In genomic region chr16:42339512-42339911, GRCm38 (mm10) we compare ENCODE assay signal across 8 mouse cellular contexts. TPM values are rescaled to one million over a fixed set of nuclear protein-coding genes. Genes with fewer than 3 reads are reported as not detected.
DNase-seq lines count a peak whose midpoint lies in the region; ATAC-seq and TF ChIP-seq lines count a peak whose summit lies in the region.

No protein-coding gene starts in this region.

- WGBS in kidney, postnatal 0 days, result 3% methylated on average over 10 of the region's 10 CpGs
- under 1% methylated on average over 10 of the region's 10 CpGs for WGBS in hindbrain, embryonic 14.5 days
- 0% methylated on average over 10 of the region's 10 CpGs for WGBS in midbrain, postnatal 0 days

- H3K27ac ChIP-seq in kidney, postnatal 0 days, result no peak overlapping the region
- H3K27ac ChIP-seq in hindbrain, embryonic 14.5 days, result peak overlapping the region; percentile 94
- peak overlapping the region; percentile 95 for H3K27ac ChIP-seq in midbrain, postnatal 0 days (ENCODE audit: low read depth, low read length)

- no peak for TF ChIP-seq CTCF in kidney, postnatal 0 days (IDR thresholded peaks at IDR 0.05; ENCODE audit: low read depth)
- no peak for TF ChIP-seq CTCF in midbrain, postnatal 0 days (IDR thresholded peaks at IDR 0.05)

- ATAC-seq in kidney, postnatal 0 days (replicated peaks; ENCODE audit: low FRiP score, low read depth), result no peak
- ATAC-seq in hindbrain, embryonic 14.5 days (ENCODE audit: low FRiP score), result no peak
- ATAC-seq in midbrain, postnatal 0 days (ENCODE audit: low FRiP score), result peak; percentile 21
- no peak for ATAC-seq in erythroid progenitor cell, adult 5-6 weeks (replicated peaks; ENCODE audit: low FRiP score, poor library complexity, severe bottlenecking)

- no peaks in the 10 kb centered on the region for H3K9me3 ChIP-seq in kidney, postnatal 0 days (replicated peaks; ENCODE audit: low read length)
- no peaks in the 10 kb centered on the region for H3K9me3 ChIP-seq in hindbrain, embryonic 14.5 days (ENCODE audit: control insufficient read depth, low read length)
- no peaks in the 10 kb centered on the region for H3K9me3 ChIP-seq in midbrain, postnatal 0 days (ENCODE audit: low read length)

- H3K4me3 ChIP-seq in kidney, postnatal 0 days (replicated peaks; ENCODE audit: low read depth, low read length), result peak overlapping the region; percentile 27
- H3K4me3 ChIP-seq in hindbrain, embryonic 14.5 days (replicated peaks; ENCODE audit: low read length), result peak overlapping the region; percentile 79
- H3K4me3 ChIP-seq in midbrain, postnatal 0 days (ENCODE audit: low read depth, low read length), result peak overlapping the region; percentile 69

- no peak overlapping the region for H3K9ac ChIP-seq in kidney, postnatal 0 days (ENCODE audit: low read depth, low read length)
- peak overlapping the region; percentile 94 for H3K9ac ChIP-seq in hindbrain, embryonic 14.5 days
- H3K9ac ChIP-seq in midbrain, postnatal 0 days (replicated peaks; ENCODE audit: low read length, poor library complexity, severe bottlenecking), result peak overlapping the region; percentile 93

- H3K4me1 ChIP-seq in kidney, postnatal 0 days (replicated peaks; ENCODE audit: insufficient read depth, low read length), result 0 out of 2 replicates have a peak, but pooled peaks cover 6% of the 10 kb centered on the region
- H3K4me1 ChIP-seq in hindbrain, embryonic 14.5 days (replicated peaks; ENCODE audit: control insufficient read depth, insufficient read depth, low read length), result peaks cover 17% of the 10 kb centered on the region
- H3K4me1 ChIP-seq in midbrain, postnatal 0 days (ENCODE audit: insufficient read depth, low read length), result no peaks in the 10 kb centered on the region

- no peak for DNase-seq in kidney, postnatal 0 days (ENCODE audit: low spot score)
- no peak for DNase-seq in kidney, postnatal 10 days
- peak; percentile 75 for DNase-seq in cerebellum, adult 9-11 months
- peak; percentile 56 for DNase-seq in hindbrain, embryonic 14.5 days (ENCODE audit: low spot score)
- DNase-seq in midbrain, postnatal 0 days (ENCODE audit: low spot score), result peak; percentile 53
- no peak for DNase-seq in frontal cortex, postnatal 25 days (ENCODE audit: low spot score in 2 of 2)
- no peak for DNase-seq in gastrocnemius, postnatal 25 days

- H3K27me3 ChIP-seq in kidney, postnatal 0 days (ENCODE audit: insufficient read depth, low read length), result no peaks in the 10 kb centered on the region
- no peaks in the 10 kb centered on the region for H3K27me3 ChIP-seq in hindbrain, embryonic 14.5 days (ENCODE audit: control insufficient read depth, insufficient read depth, low read length)
- no peaks in the 10 kb centered on the region for H3K27me3 ChIP-seq in midbrain, postnatal 0 days (ENCODE audit: insufficient read depth, low read length)

- H3K36me3 ChIP-seq in kidney, postnatal 0 days (ENCODE audit: insufficient read depth, low read length), result no peaks in the 10 kb centered on the region
- no peaks in the 10 kb centered on the region for H3K36me3 ChIP-seq in hindbrain, embryonic 14.5 days (replicated peaks; ENCODE audit: control insufficient read depth, insufficient read depth)
- no peaks in the 10 kb centered on the region for H3K36me3 ChIP-seq in midbrain, postnatal 0 days (ENCODE audit: insufficient read depth, low read length)

- peak overlapping the region; percentile 47 for H3K4me2 ChIP-seq in kidney, postnatal 0 days (ENCODE audit: low read length)
- H3K4me2 ChIP-seq in hindbrain, embryonic 14.5 days (replicated peaks), result peak overlapping the region; percentile 62
- H3K4me2 ChIP-seq in midbrain, postnatal 0 days (ENCODE audit: low read depth, low read length, poor library complexity, severe bottlenecking), result peak overlapping the region; percentile 67

RNA-seq across cellular contexts. Expression of gene Gap43, which starts 0.9 kb away (rescaled TPM):
- 4.0 and 6.0 TPM in 2 replicates for polyA plus RNA-seq in kidney, postnatal 0 days (2015; fragmentation: Nextera tagmentation; extraction: Ambion mirVana)
- 1,468 and 1,692 TPM in 2 replicates for polyA plus RNA-seq in hindbrain, embryonic 14.5 days (2014; fragmentation: Nextera tagmentation; extraction: Ambion mirVana)
- 874 and 1,101 TPM in 2 replicates for total RNA-seq in midbrain, postnatal 0 days (2014; rRNA removed)
- polyA plus RNA-seq in midbrain, postnatal 0 days (2015; fragmentation: Nextera tagmentation; extraction: Ambion mirVana), result 2,398 and 2,505 TPM in 2 replicates
- 1 to 10 TPM in 1 of 2 experiments, under 1 TPM in 1; 0.56 to 1.8 TPM for total RNA-seq in gastrocnemius, postnatal 25 days (2021)
- total RNA-seq in erythroid progenitor cell, adult 5-6 weeks (2015; ENCODE audit: low replicate concordance), result not detected in 2 replicates
- total RNA-seq in erythroid progenitor cell, adult 5-6 weeks (2017; ENCODE audit: low replicate concordance), result not detected in 2 replicates

Comparison
In these comparisons a context has a peak if more than half of its experiments do, and no peak if none do; other contexts are left out.
1. DNase-seq: peak in cerebellum, adult 9-11 months (single experiment), hindbrain, embryonic 14.5 days (single experiment) and midbrain, postnatal 0 days (single experiment); none in kidney, postnatal 0 days (single experiment), kidney, postnatal 10 days (single experiment), frontal cortex, postnatal 25 days (0 of 2) and gastrocnemius, postnatal 25 days (single experiment).
2. H3K4me3 ChIP-seq: peak in every context shown above with its lines; median percentile 79 in hindbrain, embryonic 14.5 days; 69 in midbrain, postnatal 0 days; 27 in kidney, postnatal 0 days.
3. RNA of gene Gap43, which starts 0.9 kb away (total RNA-seq): 874 to 1,101 TPM in midbrain, postnatal 0 days; 0.56 to 1.8 TPM in gastrocnemius, postnatal 25 days and not detected in erythroid progenitor cell, adult 5-6 weeks; every median in the first group is over 100 times any median in the second.
4. Peak in every context shown above with its lines, with median percentiles within 50 percentile points of each other: H3K4me2 ChIP-seq.